Mouse (Mus musculus): ENCODE results near the gene Pld2.

Gene Pld2

GRCm38 (mm10) chr11:70573872-70574271, 34.0 kb downstream of the Pld2 start:
- CTCF ChIA-PET: interaction anchor here (0.6 to 0.7 kb wide), 2 partner anchors 141 to 171 kb away, joined by 3 to 6 read pairs; no protein-coding TSS in a partner anchor

GRCm38 (mm10) chr11:70577201-70577600, 37.3 kb downstream of the Pld2 start:
- CTCF ChIA-PET: interaction anchor here (0.5 kb wide), 1 partner anchor 384 kb away, joined by 3 read pairs; no protein-coding TSS in a partner anchor

- CTCF ChIA-PET: no interaction called here
Observed at GRCm38 (mm10) chr11:70578962-70579361, 39.1 kb downstream of the Pld2 start.

GRCm38 (mm10) chr11:70579710-70580357, 40.0 kb downstream of the Pld2 start:
- CTCF ChIA-PET: no interaction called here

GRCm38 (mm10) chr11:70580358-70580720, 40.5 kb downstream of the Pld2 start:
- CTCF ChIA-PET: no interaction called here

GRCm38 (mm10) chr11:70580921-70581320, 41.1 kb downstream of the Pld2 start:
- CTCF ChIA-PET: no interaction called here

GRCm38 (mm10) chr11:70582196-70582595, 42.3 kb downstream of the Pld2 start:
- CTCF ChIA-PET: no interaction called here

- CTCF ChIA-PET: no interaction called here
Observed at GRCm38 (mm10) chr11:70583022-70583714, 43.3 kb downstream of the Pld2 start.

GRCm38 (mm10) chr11:70583775-70584174, 43.9 kb downstream of the Pld2 start:
- CTCF ChIA-PET: no interaction called here

- CTCF ChIA-PET: interaction anchor here (0.5 kb wide), 1 partner anchor 220 kb away, joined by 3 read pairs; no protein-coding TSS in a partner anchor
Observed at GRCm38 (mm10) chr11:70585457-70585856, 45.6 kb downstream of the Pld2 start.

GRCm38 (mm10) chr11:70586261-70586660, 46.4 kb downstream of the Pld2 start:
- CTCF ChIA-PET: interaction anchor here (1.1 kb wide), 1 partner anchor 12 kb away, joined by 4 read pairs; no protein-coding TSS in a partner anchor

GRCm38 (mm10) chr11:70586954-70587353, 47.1 kb downstream of the Pld2 start:
- CTCF ChIA-PET: interaction anchor here (1.1 kb wide), 1 partner anchor 11 kb away, joined by 4 read pairs; no protein-coding TSS in a partner anchor

GRCm38 (mm10) chr11:70591733-70592132, 51.9 kb downstream of the Pld2 start:
- CTCF ChIA-PET: no interaction called here

GRCm38 (mm10) chr11:70594253-70594989, 54.6 kb downstream of the Pld2 start:
- CTCF ChIA-PET: no interaction called here

GRCm38 (mm10) chr11:70595638-70596037, 55.8 kb downstream of the Pld2 start:
- CTCF ChIA-PET: no interaction called here

GRCm38 (mm10) chr11:70596094-70596493, 56.2 kb downstream of the Pld2 start:
- CTCF ChIA-PET: no interaction called here

GRCm38 (mm10) chr11:70597301-70597700, 57.4 kb downstream of the Pld2 start:
- CTCF ChIA-PET: interaction anchor here (1.0 kb wide), 2 partner anchors 11 to 279 kb away, joined by 4 to 6 read pairs; no protein-coding TSS in a partner anchor

- CTCF ChIA-PET: interaction anchor here (0.7 to 1.0 kb wide), 2 partner anchors 12 to 146 kb away, joined by 4 to 5 read pairs; no protein-coding TSS in a partner anchor
Observed at GRCm38 (mm10) chr11:70598451-70598953, 58.6 kb downstream of the Pld2 start.

GRCm38 (mm10) chr11:70605024-70605566, 65.2 kb downstream of the Pld2 start:
- CTCF ChIA-PET: no interaction called here

- CTCF ChIA-PET: no interaction called here
Observed at GRCm38 (mm10) chr11:70606717-70607116, 66.9 kb downstream of the Pld2 start.

GRCm38 (mm10) chr11:70607611-70608010, 67.7 kb downstream of the Pld2 start:
- CTCF ChIA-PET: no interaction called here
